Mouse (Mus musculus): ENCODE measurements around the gene Olfr229. TPM values are rescaled to one million over a fixed set of nuclear protein-coding genes. Genes with fewer than 3 reads are reported as not detected.
"Not testable (repeated sequence)": the region's sequence is repeated elsewhere in the genome, so short reads cannot be mapped to it uniquely, and the experiment has no call there.

Olfr229 gene
- polyA plus RNA-seq, 1 experiment from 2014 or later = not detected

- no peak for ATAC-seq (ENCODE audit: insufficient read depth, low FRiP score)
- H3K9ac ChIP-seq (ENCODE audit: low read length) = no peak within 1 kb of the TSS
- no peak within 1 kb of the TSS for H3K27ac ChIP-seq (ENCODE audit: low read length)
- no peaks in the 10 kb centered on the region for H3K36me3 ChIP-seq (ENCODE audit: control insufficient read depth, insufficient read depth, low read length)
- H3K27me3 ChIP-seq (ENCODE audit: control insufficient read depth, insufficient read depth, low read length) = no peaks in the 10 kb centered on the region
- WGBS = 58% methylated on average over 1 of the region's 1 CpGs
- no peak within 1 kb of the TSS for H3K4me2 ChIP-seq (ENCODE audit: low read depth, low read length)
- no peak within 1 kb of the TSS for H3K4me3 ChIP-seq (replicated peaks; ENCODE audit: low read length)
- H3K9me3 ChIP-seq (replicated peaks; ENCODE audit: control insufficient read depth, low read length) = no peaks in the 10 kb centered on the region
- no peaks in the 10 kb centered on the region for H3K4me1 ChIP-seq (ENCODE audit: control insufficient read depth, insufficient read depth, low read length)
Observed at GRCm38 (mm10) chr9:39951946-39952345, 44.8 kb downstream of the Olfr229 start, which contains the start of gene Olfr975. TSS of gene Olfr975 (minus strand) at chr9:39952046.

- not testable (repeated sequence) for ATAC-seq (ENCODE audit: insufficient read depth, low FRiP score); H3K4me1 ChIP-seq (ENCODE audit: control insufficient read depth, insufficient read depth, low read length)
Observed at GRCm38 (mm10) chr9:39961033-39961432, 53.9 kb downstream of the Olfr229 start, which contains the start of gene Olfr976. TSS of gene Olfr976 (minus strand) at chr9:39961133.

More at GRCm38 (mm10) chr9:39961033-39961432, 53.9 kb downstream of the Olfr229 start, which contains the start of gene Olfr976:
- H3K27me3 ChIP-seq (ENCODE audit: control insufficient read depth, insufficient read depth, low read length); H3K36me3 ChIP-seq (ENCODE audit: control insufficient read depth, insufficient read depth, low read length); H3K9ac ChIP-seq (ENCODE audit: low read length); H3K9me3 ChIP-seq (replicated peaks; ENCODE audit: control insufficient read depth, low read length); H3K4me2 ChIP-seq (ENCODE audit: low read depth, low read length); H3K27ac ChIP-seq (ENCODE audit: low read length); H3K4me3 ChIP-seq (replicated peaks; ENCODE audit: low read length): not testable (repeated sequence)
- WGBS = 77% methylated on average over 6 of the region's 9 CpGs

Other genes starting within 250 kb of the Olfr229 start
- not detected in 2 replicates for gene Olfr963, start 240.1 kb upstream of the Olfr229 start, polyA plus RNA-seq (2015; fragmentation: Nextera tagmentation; extraction: Ambion mirVana)
- gene Olfr149, start 200.2 kb upstream of the Olfr229 start, polyA plus RNA-seq (2015; fragmentation: Nextera tagmentation; extraction: Ambion mirVana) = not detected in 2 replicates
- not detected in 2 replicates for gene Olfr965, start 196.0 kb upstream of the Olfr229 start, polyA plus RNA-seq (2015; fragmentation: Nextera tagmentation; extraction: Ambion mirVana)
- not detected in 2 replicates for gene Olfr150, start 176.4 kb upstream of the Olfr229 start, polyA plus RNA-seq (2015; fragmentation: Nextera tagmentation; extraction: Ambion mirVana)
- not detected in 2 replicates for gene Olfr967, start 161.1 kb upstream of the Olfr229 start, polyA plus RNA-seq (2015; fragmentation: Nextera tagmentation; extraction: Ambion mirVana)
- gene Olfr968, start 124.1 kb upstream of the Olfr229 start, polyA plus RNA-seq (2015; fragmentation: Nextera tagmentation; extraction: Ambion mirVana) = not detected in 2 replicates
- not detected in 2 replicates for gene Olfr969, start 116.4 kb upstream of the Olfr229 start, polyA plus RNA-seq (2015; fragmentation: Nextera tagmentation; extraction: Ambion mirVana)
- not detected in 2 replicates for gene Olfr970, start 98.5 kb upstream of the Olfr229 start, polyA plus RNA-seq (2015; fragmentation: Nextera tagmentation; extraction: Ambion mirVana)
- not detected in 2 replicates for gene Olfr971, start 70.5 kb upstream of the Olfr229 start, polyA plus RNA-seq (2015; fragmentation: Nextera tagmentation; extraction: Ambion mirVana)
- not detected in 2 replicates for gene Olfr972, start 40.9 kb upstream of the Olfr229 start, polyA plus RNA-seq (2015; fragmentation: Nextera tagmentation; extraction: Ambion mirVana)
- not detected in 2 replicates for gene Olfr974, start 30.2 kb downstream of the Olfr229 start, polyA plus RNA-seq (2015; fragmentation: Nextera tagmentation; extraction: Ambion mirVana)
- gene Olfr975, start 44.7 kb downstream of the Olfr229 start, polyA plus RNA-seq (2015; fragmentation: Nextera tagmentation; extraction: Ambion mirVana) = not detected in 2 replicates
- not detected in 2 replicates for gene Olfr976, start 53.8 kb downstream of the Olfr229 start, polyA plus RNA-seq (2015; fragmentation: Nextera tagmentation; extraction: Ambion mirVana)
- not detected in 2 replicates for gene Olfr978, start 84.8 kb downstream of the Olfr229 start, polyA plus RNA-seq (2015; fragmentation: Nextera tagmentation; extraction: Ambion mirVana)
- not detected in 2 replicates for gene Olfr979, start 96.1 kb downstream of the Olfr229 start, polyA plus RNA-seq (2015; fragmentation: Nextera tagmentation; extraction: Ambion mirVana)
- gene Olfr980, start 102.2 kb downstream of the Olfr229 start, polyA plus RNA-seq (2015; fragmentation: Nextera tagmentation; extraction: Ambion mirVana) = not detected in 2 replicates
- gene Olfr981, start 114.1 kb downstream of the Olfr229 start, polyA plus RNA-seq (2015; fragmentation: Nextera tagmentation; extraction: Ambion mirVana) = not detected in 2 replicates
- not detected in 2 replicates for gene Olfr982, start 166.5 kb downstream of the Olfr229 start, polyA plus RNA-seq (2015; fragmentation: Nextera tagmentation; extraction: Ambion mirVana)
- gene Olfr983, start 186.3 kb downstream of the Olfr229 start, polyA plus RNA-seq (2015; fragmentation: Nextera tagmentation; extraction: Ambion mirVana) = not detected in 2 replicates
- not detected in 2 replicates for gene Olfr984, start 206.9 kb downstream of the Olfr229 start, polyA plus RNA-seq (2015; fragmentation: Nextera tagmentation; extraction: Ambion mirVana)
- not detected in 2 replicates for gene Olfr985, start 222.8 kb downstream of the Olfr229 start, polyA plus RNA-seq (2015; fragmentation: Nextera tagmentation; extraction: Ambion mirVana)
- gene Tmem225, start 240.8 kb downstream of the Olfr229 start, polyA plus RNA-seq (2015; fragmentation: Nextera tagmentation; extraction: Ambion mirVana) = not detected in 2 replicates